Mouse (Mus musculus): Measurements from ENCODE around the gene Fbxo46.

GRCm38 (mm10) chr7:19093537-19094385 is 25.9 kb upstream of the Fbxo46 start:
- no peak for TF ChIP-seq EP300 (IDR thresholded peaks at IDR 0.05; ENCODE audit: low read depth)
- no peak for TF ChIP-seq CTCF (IDR thresholded peaks at IDR 0.05; ENCODE audit: low read depth)
